Mouse (Mus musculus): ENCODE measurements around the gene Madd.
A peak's percentile ranks its signal among the peaks of the same experiment; 100 is the strongest.
"Not testable (repeated sequence)": the region's sequence is repeated elsewhere in the genome, so short reads cannot be mapped to it uniquely, and the experiment has no call there.

Gene Madd

DNA sequence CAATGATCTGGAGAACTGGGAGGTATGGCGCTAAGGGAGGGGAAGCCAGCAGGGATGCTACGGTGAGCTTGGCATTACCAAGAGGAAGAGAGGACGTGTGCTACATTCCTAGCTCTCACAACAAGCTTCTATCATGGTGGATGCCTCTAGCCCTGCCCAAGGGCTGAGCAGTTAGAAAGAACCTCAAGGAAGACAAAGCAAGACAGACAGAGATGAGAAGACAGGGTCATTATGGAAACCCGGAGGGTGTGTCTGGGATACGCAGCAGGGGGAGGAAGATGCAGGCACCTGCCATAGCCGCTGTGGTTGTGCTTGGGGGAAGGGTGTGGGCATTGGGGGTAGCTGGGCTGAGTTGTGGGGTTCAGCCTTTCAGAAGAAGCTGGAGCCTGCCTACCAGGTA lies 60.1 kb downstream of the Madd start:
- DNase-seq (ENCODE audit: low spot score): no peak

DNA sequence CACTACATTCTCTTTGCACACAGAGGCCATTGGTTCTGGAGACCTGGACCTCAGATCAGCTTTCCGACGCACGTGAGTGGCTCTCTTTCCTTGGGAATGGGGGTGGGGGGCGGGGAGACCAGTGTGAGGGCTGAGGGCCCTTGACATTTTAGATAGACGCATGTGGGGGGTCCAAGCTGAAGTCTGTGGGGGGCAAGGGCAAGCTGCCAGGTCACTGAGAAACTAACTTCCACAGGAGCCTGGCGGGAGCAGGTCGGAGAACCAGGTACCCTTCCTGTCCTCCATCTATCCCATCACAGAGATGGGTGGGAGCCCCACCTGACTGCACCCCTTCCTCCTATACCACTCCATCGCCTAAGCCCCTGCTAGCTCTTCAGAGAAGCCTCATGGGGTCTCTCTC lies 62.1 kb downstream of the Madd start:
- DNase-seq (ENCODE audit: low spot score): no peak

DNA sequence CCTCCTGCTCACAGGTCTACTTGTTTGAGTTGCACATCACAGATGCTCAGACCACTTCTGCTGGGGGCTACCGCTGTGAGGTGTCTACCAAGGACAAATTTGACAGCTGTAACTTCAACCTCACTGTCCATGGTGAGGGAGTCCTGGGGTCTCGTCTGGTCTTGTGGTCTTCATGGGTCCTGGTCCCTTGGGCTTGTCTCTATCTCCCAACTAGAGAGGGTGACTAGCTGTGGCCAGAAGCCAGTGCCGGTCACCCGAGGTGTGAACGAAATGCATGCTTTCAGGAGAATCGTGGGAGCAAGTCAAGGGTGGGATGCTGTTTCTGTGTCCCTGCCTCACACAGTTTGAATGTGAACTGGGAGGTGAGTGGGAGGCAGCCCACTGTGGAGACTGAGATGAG lies 62.6 kb downstream of the Madd start:
- DNase-seq (ENCODE audit: low spot score): no peak

DNA sequence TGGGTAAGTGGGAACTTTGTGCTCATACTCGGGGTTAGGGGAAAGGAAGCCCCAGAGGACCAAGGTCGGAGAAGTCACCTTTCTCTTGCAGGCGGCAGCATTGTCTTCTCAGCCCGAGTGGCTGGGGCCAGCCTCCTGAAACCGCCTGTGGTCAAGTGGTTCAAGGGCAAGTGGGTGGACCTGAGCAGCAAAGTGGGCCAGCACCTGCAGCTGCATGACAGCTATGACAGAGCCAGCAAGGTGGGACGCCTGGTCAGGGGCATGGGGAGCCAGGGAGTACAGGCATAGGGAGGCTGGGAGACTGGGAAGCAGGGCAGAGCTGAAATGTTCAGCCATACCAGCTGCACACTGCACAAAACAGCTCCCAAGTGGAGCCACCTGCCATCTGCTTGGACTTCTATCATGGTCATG lies 63.4 kb downstream of the Madd start:
- DNase-seq (ENCODE audit: low spot score): no peak

DNA sequence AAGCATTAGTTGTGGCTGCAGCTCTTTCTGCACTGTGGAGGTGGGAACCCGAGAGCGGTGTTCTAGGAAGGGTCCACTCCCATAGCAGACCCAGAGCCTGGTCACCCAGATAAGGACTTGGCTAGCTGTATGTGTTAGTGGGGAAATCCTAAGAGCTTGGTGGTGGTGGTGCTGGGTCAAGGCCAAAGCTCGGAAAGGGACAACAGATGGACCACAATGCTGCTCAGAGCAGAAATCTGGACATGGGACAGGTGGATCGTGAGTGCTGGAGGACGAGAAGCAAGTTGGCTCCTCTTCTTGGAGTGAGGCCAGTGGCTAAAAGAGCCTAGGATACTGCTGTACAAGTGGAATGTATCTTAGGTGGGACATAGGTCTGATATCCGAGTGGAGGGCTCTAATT lies 64.1 kb downstream of the Madd start:
- DNase-seq (ENCODE audit: low spot score): no peak

DNA sequence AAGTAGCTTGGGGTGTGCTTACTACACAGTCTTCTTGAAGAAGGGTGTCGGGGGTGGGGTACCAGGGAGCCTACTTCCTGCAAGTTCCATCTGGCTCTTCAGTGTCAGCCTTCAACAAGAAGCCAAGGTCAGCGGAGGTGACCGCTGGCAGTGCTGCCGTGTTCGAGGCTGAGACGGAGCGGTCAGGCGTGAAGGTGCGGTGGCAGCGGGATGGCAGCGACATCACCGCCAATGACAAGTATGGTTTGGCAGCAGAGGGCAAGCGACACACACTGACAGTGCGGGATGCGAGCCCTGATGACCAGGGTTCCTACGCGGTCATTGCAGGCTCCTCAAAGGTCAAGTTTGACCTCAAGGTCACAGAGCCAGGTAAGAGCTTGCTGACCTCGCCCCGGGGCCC lies 64.6 kb downstream of the Madd start:
- no peak for DNase-seq (ENCODE audit: low spot score)

DNA sequence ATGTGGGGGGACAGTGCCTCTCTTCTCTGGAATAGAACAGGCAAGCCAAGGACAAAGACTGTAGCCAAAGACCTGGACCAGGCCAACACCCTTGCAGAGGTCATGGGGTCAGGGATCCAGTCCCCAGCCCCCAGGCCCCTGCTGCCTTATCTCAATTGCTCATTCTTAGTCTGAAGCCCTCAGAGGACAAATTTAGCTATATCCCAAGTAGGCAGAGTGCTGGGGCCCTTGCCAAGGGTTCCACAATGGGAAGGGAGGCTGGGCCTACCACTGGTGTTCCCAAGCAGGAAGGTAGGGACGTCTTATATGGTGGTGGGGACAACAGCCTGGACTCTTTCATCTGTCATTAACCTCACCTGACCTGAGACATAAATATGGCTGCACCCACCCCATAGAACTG lies 65.0 kb downstream of the Madd start:
- no peak for DNase-seq (ENCODE audit: low spot score)

DNA sequence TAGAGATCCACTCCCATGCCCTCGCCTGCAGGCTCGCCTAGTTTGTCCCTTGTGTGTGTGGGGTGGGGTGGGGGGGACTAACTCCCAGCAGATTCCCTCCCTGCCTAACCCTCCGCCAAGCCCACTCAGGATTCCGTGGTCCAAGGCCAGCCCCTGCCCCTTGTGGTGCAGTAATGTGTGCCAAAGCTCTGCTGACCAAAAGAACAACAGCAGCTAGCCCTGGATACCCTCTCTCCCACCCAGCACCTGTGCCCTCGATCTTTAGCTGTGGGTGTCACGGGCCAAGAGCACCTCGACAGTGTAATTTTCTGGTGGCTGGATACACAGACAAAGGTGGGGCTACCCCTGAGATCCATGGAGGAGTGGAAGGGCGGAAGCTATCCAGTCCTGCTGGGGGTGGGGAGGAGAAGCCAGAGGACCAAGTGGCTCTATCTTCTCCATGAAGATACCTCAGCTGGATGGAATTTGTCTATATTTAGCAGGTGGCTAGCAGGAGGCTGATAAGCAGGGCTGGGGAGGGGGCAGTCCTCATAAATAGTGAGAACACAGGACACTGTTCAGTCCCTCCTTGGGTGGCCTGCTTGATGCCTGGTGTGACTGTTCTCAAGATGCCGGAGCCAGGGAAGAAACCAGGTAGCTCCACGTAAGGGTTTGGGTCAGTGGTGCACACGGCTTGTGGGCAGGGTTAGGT lies 65.9 kb downstream of the Madd start, which contains the start of gene Mybpc3:
Gene Mybpc3 (plus strand): TSS at position 560 of the 691 bp plus-strand sequence.
- DNase-seq (ENCODE audit: low spot score): no peak

DNA sequence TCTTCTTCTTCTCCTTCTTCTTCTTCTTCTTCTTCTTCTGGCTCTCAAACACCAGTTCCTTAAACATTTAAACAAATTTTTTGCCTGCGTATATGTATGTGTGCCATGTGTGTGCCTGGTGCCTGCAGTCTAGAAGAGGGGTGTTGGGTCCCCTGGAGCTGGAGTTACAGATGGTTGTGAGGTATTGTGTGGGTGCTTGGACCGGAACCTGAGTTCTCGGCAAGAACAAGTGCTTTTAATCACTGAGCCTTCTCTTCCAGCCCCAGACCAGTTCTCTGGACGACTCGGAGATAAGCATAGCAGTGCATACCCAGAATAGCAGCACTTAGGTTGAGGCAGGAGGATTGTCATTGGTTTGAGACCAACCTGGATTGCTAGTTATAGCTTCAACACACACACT lies 66.8 kb downstream of the Madd start:
- DNase-seq (ENCODE audit: low spot score): no peak

DNA sequence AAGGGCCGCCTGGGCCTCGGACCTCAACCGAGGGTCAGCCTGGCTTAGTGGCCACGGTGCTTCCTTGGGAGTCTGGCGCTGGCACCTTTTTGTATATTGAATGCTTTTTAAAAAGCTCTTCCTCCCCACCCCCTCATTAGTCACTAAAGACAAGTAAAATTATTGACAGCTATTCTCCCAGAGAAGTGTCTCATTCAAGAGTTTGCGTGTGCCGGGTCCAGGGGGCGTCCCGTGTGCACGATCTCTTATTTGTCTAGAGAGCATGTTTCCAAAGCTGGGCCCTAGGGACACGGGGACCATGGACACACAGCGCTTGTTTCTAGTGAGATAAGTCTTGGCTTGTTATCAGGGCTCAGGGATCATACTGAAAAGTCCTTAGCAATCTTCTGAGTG lies 68.1 kb downstream of the Madd start:
- no peak for DNase-seq (ENCODE audit: low spot score)

DNA sequence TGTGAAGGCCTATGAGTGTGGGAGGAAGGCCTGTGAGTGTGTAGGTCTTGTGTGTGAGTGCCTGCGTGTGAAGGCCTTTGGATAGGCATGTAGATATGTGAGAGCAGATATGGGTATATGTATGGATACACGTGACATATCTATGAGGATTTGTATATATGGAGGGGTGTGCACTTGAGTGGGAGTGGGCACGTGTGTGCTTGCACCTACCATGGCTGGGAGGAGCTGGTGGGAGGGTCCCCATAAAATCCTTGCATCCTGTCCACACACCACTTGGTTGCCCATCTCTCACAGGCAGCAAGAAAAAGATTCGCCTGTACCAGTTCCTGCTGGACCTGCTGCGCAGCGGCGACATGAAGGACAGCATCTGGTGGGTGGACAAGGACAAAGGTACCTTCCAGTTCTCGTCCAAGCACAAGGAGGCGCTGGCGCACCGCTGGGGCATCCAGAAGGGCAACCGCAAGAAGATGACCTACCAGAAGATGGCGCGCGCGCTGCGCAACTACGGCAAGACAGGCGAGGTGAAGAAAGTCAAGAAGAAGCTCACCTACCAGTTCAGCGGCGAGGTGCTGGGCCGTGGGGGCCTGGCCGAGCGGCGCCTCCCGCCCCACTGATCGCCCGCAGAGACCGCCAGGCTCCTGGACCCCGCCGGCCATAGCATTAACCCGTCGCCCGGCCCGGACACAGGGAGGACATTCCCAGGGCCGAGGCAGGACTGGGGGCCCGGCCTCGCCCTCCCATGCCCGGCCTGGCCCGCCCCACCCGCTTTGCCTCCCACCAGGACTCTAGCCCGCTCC lies 68.7 kb downstream of the Madd start:
- peak; percentile 35 for DNase-seq (ENCODE audit: low spot score)

DNA sequence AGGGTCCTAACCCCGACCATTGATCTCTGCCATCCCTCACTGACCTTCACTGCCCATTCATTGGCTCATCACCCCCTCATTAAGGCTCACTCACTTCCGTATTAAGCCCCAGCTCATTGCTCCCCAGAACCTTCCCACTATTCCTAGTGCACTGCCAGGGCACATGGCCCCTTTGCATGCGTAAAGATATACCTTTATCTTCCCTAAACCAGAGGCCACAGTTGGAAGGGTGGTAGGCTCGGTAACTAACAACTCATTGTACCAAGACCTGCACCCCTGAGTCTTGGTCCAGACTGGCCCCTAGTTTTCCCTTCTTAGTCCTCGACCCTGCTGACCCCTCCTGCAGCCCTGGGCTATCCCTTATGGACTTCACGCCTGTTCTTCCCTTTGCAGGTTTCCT lies 69.8 kb downstream of the Madd start:
- DNase-seq (ENCODE audit: low spot score): no peak

DNA sequence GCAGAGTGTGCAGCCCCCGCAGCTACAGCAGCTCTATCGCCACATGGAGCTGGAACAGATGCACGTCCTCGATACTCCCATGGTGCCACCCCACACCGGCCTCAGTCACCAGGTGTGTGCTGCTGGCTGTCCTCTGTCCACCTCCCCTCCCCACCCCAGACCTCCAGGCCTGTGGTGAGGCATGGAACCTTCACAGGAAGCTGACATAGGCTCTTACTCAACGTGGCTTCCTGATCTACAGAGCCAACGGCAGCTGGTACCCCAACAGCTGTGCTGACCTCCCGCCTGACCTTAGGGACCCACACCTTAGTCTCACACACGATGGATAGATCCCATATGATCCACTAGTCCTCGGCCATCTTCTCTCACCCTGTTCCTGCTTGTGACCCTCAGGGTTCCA lies 70.3 kb downstream of the Madd start:
- no peak for DNase-seq (ENCODE audit: low spot score)

DNA sequence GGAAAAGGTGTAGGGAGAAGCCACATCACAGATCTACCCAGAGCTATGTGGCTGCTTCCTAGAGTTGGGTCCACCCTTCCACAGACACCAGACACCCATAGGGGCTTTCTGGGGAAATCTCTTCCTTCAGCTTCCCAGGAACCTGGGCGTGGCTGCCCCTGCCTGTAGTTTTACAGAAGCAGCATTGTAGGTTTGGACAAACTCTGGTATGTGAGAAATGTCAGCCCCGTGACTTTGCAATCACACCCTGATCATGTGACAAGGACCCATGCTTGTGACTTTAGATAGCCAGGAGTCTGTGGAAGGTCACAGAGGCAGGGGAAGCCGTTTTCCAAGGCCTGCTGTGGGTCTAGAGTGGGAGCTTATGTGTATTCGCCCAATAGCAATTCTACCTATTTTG lies 71.1 kb downstream of the Madd start:
- DNase-seq (ENCODE audit: low spot score): no peak

DNA sequence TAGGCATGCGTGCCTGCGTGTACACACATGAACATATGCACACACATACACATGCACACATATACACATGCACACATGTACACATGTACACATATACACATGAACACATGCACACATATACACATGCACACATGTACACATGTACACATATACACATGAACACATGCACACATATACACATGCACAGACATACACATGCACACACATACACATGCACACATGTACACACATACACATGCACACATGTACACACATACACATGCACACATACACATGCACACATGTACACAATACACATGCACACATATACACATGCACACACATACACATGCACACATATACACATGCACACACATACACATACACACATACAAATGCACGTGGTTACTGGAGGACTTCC lies 71.8 kb downstream of the Madd start:
- DNase-seq (ENCODE audit: low spot score): not testable (repeated sequence)

DNA sequence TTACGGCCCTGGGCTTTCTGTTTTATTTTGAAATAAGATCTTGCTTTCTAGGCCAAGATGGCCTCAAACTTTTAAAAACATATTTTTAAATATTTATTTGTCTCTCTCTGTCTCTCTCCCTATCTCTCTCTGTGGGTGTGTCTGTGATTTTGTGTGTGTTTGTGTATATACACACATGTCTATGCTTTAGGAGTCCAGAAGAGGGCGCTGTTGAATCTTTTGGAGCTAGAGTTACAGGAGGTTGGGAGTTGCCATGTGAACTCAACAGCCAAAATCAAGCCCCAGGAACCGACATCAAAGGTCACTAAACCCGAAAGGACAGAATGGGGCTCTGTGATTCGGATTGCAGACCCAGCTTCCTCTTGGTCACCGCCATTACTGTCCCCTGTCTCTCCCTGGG lies 73.2 kb downstream of the Madd start:
- no peak for DNase-seq (ENCODE audit: low spot score)

DNA sequence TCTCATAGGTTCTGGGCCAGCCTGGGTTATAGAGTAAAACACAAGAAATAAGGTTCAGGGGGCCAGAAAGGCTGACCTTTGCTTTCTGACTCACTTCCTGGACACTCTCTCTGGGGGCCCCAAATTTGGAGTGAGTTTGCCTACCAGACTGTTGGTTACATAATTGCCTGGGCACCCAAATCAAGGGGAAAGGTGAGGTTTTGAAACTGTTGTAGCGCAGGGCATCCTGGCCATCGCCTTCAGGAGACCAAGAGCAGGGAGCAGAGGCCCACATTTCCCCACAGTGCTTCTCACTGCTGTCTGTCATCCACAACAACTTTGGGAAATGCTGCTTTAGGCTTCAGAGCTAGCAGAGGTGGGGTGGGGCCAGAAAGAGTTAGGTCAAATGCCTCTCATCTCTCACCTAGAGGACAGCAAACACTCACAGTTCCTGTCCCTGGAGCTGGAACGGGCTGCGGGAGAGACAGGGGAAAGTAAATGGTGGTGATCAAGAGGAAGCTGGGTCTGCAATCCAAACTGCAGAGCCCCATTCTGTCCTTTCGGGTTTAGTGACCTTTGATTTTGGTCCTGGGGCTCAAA lies 73.7 kb downstream of the Madd start:
- DNase-seq (ENCODE audit: low spot score): no peak

DNA sequence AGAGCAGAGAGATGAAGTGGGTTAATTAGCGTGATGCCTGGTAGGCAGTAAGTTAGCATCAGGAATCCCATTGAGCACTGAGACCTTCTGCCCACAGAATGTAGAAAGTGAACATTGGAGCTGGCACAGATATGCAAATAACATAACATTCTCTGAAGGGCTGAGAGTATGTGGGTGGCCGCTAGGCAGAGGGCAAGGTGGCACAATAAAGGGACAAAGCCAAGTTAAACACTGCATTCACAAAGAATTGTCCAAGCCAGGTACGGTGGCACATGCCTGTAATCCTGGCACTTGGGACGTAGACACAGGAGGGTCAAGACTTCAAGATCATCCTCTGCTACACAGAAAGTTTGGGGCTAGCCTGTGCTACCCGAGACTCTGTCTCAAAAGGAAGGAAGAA lies 74.4 kb downstream of the Madd start:
- no peak for DNase-seq (ENCODE audit: low spot score)

DNA sequence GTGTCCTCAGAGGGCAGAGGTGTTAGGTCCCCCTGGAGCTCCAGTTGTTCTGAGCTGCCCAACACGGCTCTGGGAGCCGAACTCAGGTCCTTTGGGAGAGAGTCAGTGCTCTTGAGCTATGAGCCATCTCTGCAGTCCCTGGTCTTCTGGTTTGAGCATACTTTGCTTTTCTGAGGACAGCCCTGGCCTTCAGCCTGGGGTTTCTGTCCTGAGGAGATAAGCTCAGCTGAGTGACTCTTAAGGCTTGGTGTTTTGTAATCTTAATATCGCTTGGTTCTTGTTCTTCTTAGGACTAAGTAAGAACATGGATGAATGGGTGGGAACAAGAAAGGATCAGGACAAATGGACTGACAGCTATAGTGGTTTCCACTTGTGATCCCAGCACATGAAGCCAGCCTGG lies 75.5 kb downstream of the Madd start:
- no peak for DNase-seq (ENCODE audit: low spot score)

DNA sequence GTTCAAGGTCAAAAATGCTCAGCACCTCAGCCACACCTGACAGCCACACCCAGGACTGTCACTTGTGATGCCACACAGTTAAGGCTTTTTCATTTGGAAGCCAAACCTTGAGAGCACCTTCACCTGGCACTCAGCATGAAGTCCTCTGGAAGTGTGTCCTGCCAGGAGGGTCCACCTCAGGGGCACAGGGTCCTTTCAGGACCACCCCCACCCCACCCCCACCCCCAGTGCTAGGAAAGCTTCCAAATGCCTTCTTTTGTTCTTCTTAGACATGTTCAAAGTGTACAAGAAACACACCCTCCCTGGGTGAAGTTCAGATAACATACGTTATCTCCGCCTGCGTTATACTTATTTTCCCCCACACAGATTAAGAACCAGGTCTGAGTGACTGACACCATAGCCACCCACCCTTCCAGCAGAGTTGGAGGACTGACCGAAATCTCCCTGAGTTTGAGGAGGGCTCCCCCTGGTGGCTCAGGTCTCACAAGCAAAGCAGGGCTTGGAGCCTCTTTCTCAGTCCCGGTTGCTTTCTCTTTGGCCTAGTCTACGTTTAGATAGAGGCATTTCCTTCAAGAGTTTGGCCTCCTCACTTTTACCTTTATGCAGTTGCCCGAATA lies 82.4 kb downstream of the Madd start:
- DNase-seq (ENCODE audit: low spot score): peak; percentile 87

DNA sequence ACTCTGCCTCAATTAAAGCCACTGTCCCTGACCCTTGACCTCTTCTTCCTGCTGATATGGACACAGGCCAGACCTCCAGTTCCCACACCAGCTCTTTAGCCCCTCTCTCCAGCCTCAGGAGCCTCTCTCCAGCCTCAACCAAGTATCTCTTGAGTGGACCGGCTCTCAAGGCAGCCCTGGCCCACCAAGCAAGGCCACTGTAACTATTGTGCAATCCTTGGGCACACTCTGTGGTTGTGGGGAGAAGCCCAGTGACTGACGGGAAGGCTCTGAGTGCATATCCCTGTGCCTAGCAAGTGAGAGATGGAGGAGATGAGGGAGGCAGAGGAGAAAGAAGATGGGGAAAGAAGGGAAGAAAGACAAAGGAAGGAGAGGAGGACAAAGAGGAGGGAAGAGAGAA lies 85.5 kb downstream of the Madd start:
- no peak for DNase-seq (ENCODE audit: low spot score)

DNA sequence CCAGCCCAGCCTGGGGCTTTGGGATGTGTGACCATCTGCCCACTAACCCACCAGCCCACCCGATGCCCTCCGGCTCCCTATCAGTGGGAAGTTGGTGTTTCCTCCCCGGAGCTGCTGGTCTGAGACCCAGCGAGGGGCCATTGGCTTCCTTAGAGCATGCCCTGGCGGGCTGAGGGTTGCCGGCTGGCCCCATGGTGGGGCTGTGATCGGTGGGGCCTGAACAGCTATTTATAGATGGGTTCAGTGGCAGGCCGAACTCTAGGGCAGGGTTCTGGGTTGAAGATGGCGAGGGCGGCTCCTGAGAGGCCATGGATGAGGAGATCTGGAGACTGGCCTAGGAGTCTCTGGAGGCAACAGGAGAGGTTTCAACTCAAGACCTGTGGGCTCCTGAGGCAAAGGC lies 86.6 kb downstream of the Madd start:
- no peak for DNase-seq (ENCODE audit: low spot score)

DNA sequence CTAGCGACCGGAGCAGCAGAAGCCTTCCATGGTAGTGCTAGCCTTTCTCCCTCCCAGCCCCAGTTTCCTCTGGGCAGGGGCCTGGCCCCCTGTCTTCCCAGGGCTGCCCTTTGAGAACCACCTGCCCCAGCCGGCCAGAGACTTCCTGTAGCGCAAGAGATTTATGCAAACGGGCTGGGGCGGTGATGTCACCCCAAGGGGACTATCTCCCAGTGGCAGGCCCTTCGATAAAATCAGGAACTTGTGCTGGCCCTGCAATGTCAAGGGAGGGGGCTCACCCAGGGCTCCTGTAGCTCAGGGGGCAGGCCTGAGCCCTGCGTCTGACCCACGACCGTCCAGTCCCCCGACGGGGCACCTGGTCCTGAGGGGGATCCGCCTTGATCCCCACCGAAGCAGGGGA lies 87.1 kb downstream of the Madd start:
- no peak for DNase-seq (ENCODE audit: low spot score)
